Mouse (Mus musculus) kidney, adult 2 months (tissue): ENCODE data around the gene Thnsl2. TPM values are rescaled to one million over a fixed set of nuclear protein-coding genes. Genes with fewer than 3 reads are reported as not detected.

Source experiments
- DNase-seq: peaks from one replicate; pipeline ENCODE4 v3.0.0; 2021
- H3K27ac ChIP-seq: fragments of 200-500 bp; 2 replicates; pipeline ENCODE4 v1.5.1; 2012; ENCODE audit warnings: low read depth, low read length, control low read depth, inconsistent platforms; ENCODE audit not compliant: insufficient read depth
- H3K27me3 ChIP-seq: fragments of 200-500 bp; replicated peaks from 2 replicates; pipeline ENCODE4 v1.6.1; 2012; ENCODE audit warnings: mild to moderate bottlenecking, moderate library complexity, low read length, inconsistent platforms; ENCODE audit not compliant: control insufficient read depth, insufficient read depth
- H3K36me3 ChIP-seq: fragments of 200-500 bp; 2 replicates; pipeline ENCODE4 v1.6.1; 2012; ENCODE audit warnings: mild to moderate bottlenecking, moderate library complexity, low read length, inconsistent platforms; ENCODE audit not compliant: control insufficient read depth, insufficient read depth
- H3K4me1 ChIP-seq: fragments of 200-500 bp; 2 replicates; pipeline ENCODE4 v1.6.1; 2011; ENCODE audit warnings: low read length; ENCODE audit not compliant: control insufficient read depth, insufficient read depth
- H3K4me3 ChIP-seq: fragments of 200-500 bp; 2 replicates; pipeline ENCODE4 v1.5.1; 2011; ENCODE audit warnings: mild to moderate bottlenecking, low read depth, low read length, control low read depth; ENCODE audit not compliant: insufficient read depth
- CTCF ChIP-seq: fragments of 200-500 bp; conservative IDR thresholded peaks from 2 replicates; pipeline ENCODE4 v1.5.1; 2011; ENCODE audit warnings: low read depth, mild to moderate bottlenecking, control low read depth, low read length, moderate library complexity, mixed read lengths; ENCODE audit not compliant: insufficient read depth, insufficient read length
- POLR2A ChIP-seq: fragments of 200-500 bp; IDR thresholded peaks from one replicate; pipeline ENCODE4 v1.6.1; 2011; ENCODE audit warnings: low read depth, low read length, control low read depth
- WGBS: fragments of 180-500 bp; shearing (Covaris S2); methylation state at CpG from one replicate; pipeline ENCODE4 v1.1.7; 2018; 5-methylcytosine and 5-hydroxymethylcytosine counted together
- polyA plus RNA-seq: library from polyadenylated mRNA; depleted of rRNA; stranded (reverse); fragments of >200 nt; gene quantifications from 2 replicates; pipeline ENCODE4 v1.2.3, GENCODE M21; 2012

The Thnsl2 gene
- polyA plus RNA-seq, 1 experiment = 251 TPM

DNA sequence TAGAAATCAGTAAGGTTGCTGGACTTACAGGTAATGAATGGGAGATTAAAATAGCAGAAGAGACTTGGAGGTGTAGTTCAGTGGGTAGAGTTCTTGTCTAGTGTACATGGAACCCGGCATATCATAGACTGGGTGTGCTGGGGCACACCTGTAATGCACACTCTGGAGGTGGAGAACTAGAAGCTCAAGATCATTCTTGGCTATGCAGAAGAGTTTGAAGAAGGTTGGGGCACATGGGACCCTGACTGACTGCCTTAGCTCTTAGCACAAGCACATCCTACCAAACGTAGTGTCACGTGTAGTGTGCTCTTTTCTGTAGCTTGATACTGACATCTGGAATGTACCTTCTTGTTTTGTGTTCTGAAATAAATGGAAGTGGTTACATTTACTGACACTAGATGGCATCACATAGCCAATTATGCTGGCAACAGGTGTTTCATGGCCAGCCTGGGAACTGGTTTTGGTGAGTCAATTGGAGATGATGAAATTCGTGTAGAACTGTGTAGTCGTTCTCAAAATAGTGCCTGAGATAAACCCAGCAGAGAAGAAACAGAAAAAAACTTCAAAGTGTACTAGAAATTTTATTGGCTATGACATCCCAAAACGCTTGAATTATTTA is 22.4 kb upstream of the Thnsl2 start:
- peak; percentile 57 for DNase-seq
- H3K4me3 ChIP-seq = no peak overlapping the region
- WGBS = 27% methylated on average over 6 of the region's 6 CpGs
- TF ChIP-seq CTCF = peak; percentile 44
- TF ChIP-seq POLR2A = no peak
- no peaks in the 10 kb centered on the region for H3K27me3 ChIP-seq
- no peaks in the 10 kb centered on the region for H3K4me1 ChIP-seq
- H3K27ac ChIP-seq = no peak overlapping the region
- no peaks in the 10 kb centered on the region for H3K36me3 ChIP-seq

DNA sequence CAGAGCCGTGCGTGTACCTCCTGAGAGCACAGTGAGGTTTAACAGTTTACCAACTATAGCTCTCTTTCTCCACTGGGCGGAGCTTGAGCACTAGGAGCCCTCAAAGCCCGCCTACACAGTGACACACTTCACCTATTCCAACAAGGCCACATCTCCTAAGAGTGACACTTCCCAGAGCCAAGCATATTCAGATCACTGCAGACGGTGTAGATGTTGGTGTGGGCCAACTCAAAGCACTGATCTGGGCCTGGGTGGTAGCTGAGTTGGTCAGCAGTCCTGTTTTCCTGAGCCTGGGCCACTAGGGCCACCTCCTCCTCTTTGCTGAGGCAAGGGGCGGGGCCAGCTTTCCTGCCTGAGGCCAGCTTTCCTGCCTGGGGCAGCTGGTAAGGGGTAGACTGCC is 20.2 kb upstream of the Thnsl2 start:
- Histone ChIP-seq H3K27me3 (no peaks in the 10 kb centered on the region), H3K36me3 (no peaks in the 10 kb centered on the region), H3K4me1 (no peaks in the 10 kb centered on the region), H3K4me3 (no peak overlapping the region), H3K27ac (no peak overlapping the region)
- DNase-seq = peak; percentile 23
- WGBS = 43% methylated on average over 6 of the region's 6 CpGs
- no peak for TF ChIP-seq POLR2A
- TF ChIP-seq CTCF = no peak

GRCm38 (mm10) chr6:71162269-71162668 is 18.0 kb upstream of the Thnsl2 start:
- no peaks in the 10 kb centered on the region for H3K36me3 ChIP-seq
- no peaks in the 10 kb centered on the region for H3K27me3 ChIP-seq
- H3K4me1 ChIP-seq = no peaks in the 10 kb centered on the region
- no peak overlapping the region for H3K27ac ChIP-seq
- TF ChIP-seq POLR2A (no peak), CTCF (peak; percentile 82)
- 46% methylated on average over 4 of the region's 4 CpGs for WGBS
- no peak overlapping the region for H3K4me3 ChIP-seq
- DNase-seq = peak; percentile 54

DNA sequence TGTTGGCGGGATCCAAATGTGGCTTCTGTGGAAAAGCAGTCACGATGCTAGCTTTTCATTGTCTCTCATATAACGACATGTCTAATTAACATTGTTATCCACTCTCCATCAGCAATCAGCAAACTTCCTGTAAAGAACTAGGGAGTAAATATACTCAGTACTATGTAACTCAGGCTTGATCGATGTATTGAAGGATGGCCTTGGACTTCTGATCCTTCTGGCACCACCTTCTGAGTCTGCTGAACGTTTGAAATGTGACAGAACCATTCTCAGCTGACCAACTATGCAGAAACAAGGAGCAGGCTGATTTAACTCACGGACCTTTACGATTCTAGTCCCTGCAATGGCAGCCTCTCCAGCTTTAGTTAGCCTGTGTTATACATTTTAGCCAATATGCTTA is 17.1 kb upstream of the Thnsl2 start:
- TF ChIP-seq CTCF (no peak), POLR2A (no peak)
- peaks cover 2% of the 10 kb centered on the region; the same call in 1 of the 2 replicates for H3K4me1 ChIP-seq
- 60% methylated on average over 7 of the region's 7 CpGs for WGBS
- no peaks in the 10 kb centered on the region for H3K36me3 ChIP-seq
- DNase-seq = no peak
- H3K27ac ChIP-seq = no peak overlapping the region
- no peaks in the 10 kb centered on the region for H3K27me3 ChIP-seq
- no peak overlapping the region for H3K4me3 ChIP-seq

GRCm38 (mm10) chr6:71156674-71157326 is 12.6 kb upstream of the Thnsl2 start:
- no peak for TF ChIP-seq POLR2A
- peak; percentile 57 for TF ChIP-seq CTCF
- 72% methylated on average over 5 of the region's 5 CpGs for WGBS
- peaks cover 2% of the 10 kb centered on the region; the same call in 1 of the 2 replicates for H3K4me1 ChIP-seq
- no peak overlapping the region for H3K27ac ChIP-seq
- no peak overlapping the region for H3K4me3 ChIP-seq
- H3K36me3 ChIP-seq = no peaks in the 10 kb centered on the region
- peak; percentile 52 for DNase-seq
- H3K27me3 ChIP-seq = no peaks in the 10 kb centered on the region

- H3K36me3 ChIP-seq = no peaks in the 10 kb centered on the region
- 90% methylated on average over 6 of the region's 6 CpGs for WGBS
- no peak for TF ChIP-seq CTCF
- TF ChIP-seq POLR2A = no peak
- no peaks in the 10 kb centered on the region for H3K27me3 ChIP-seq
- no peak for DNase-seq
- peaks cover 2% of the 10 kb centered on the region; the same call in 1 of the 2 replicates for H3K4me1 ChIP-seq
- H3K27ac ChIP-seq = no peak overlapping the region
- H3K4me3 ChIP-seq = no peak overlapping the region
Measured at GRCm38 (mm10) chr6:71154861-71155260, 10.6 kb upstream of the Thnsl2 start.

GRCm38 (mm10) chr6:71153486-71153885 is 9.2 kb upstream of the Thnsl2 start:
- TF ChIP-seq POLR2A (no peak), CTCF (no peak)
- H3K27me3 ChIP-seq = no peaks in the 10 kb centered on the region
- no peaks in the 10 kb centered on the region for H3K36me3 ChIP-seq
- no peak for DNase-seq
- H3K4me1 ChIP-seq = peaks cover 8% of the 10 kb centered on the region; the same call in 1 of the 2 replicates
- H3K27ac ChIP-seq = no peak overlapping the region
- H3K4me3 ChIP-seq = no peak overlapping the region
- WGBS = 83% methylated on average over 4 of the region's 4 CpGs
